Mouse (Mus musculus) heart, embryonic 16.5 days (tissue): ENCODE data around the gene Cxcl14. TPM values are rescaled to one million over a fixed set of nuclear protein-coding genes. Genes with fewer than 3 reads are reported as not detected.

Experiments
- ATAC-seq: fragments of 200-750 bp; cut with Nextera tagmentation; replicated peaks from 2 replicates; pipeline ENCODE4 v1.8.0; 2017; ENCODE audit warnings: moderate number of reproducible peaks; ENCODE audit not compliant: insufficient read depth, low FRiP score; ENCODE audit errors: extremely low read depth
- H3K27ac ChIP-seq: fragments of 300-500 bp; sonication (generic); 2 replicates; pipeline ENCODE4 v1.5.1; 2014; ENCODE audit warnings: mild to moderate bottlenecking, low read length, control low read depth, moderate library complexity
- H3K27me3 ChIP-seq: fragments of 300-500 bp; sonication (generic); 2 replicates; pipeline ENCODE4 v1.6.1; 2014; ENCODE audit warnings: low read length, mixed read lengths; ENCODE audit not compliant: control insufficient read depth, insufficient read depth
- H3K36me3 ChIP-seq: fragments of 300-500 bp; sonication (generic); 2 replicates; pipeline ENCODE4 v1.6.1; 2014; ENCODE audit not compliant: control insufficient read depth, insufficient read depth
- H3K4me1 ChIP-seq: fragments of 300-500 bp; sonication (generic); 2 replicates; pipeline ENCODE4 v1.6.1; 2014; ENCODE audit warnings: low read length, mixed read lengths; ENCODE audit not compliant: control insufficient read depth, insufficient read depth
- H3K4me2 ChIP-seq: fragments of 300-500 bp; sonication (generic); 2 replicates; pipeline ENCODE4 v1.6.1; 2014; ENCODE audit warnings: low read depth, mild to moderate bottlenecking, control low read depth, low read length
- H3K4me3 ChIP-seq: fragments of 300-500 bp; sonication (generic); 2 replicates; pipeline ENCODE4 v1.5.1; 2014; ENCODE audit warnings: mild to moderate bottlenecking, control low read depth, low read length
- H3K9ac ChIP-seq: fragments of 300-500 bp; sonication (generic); 2 replicates; pipeline ENCODE4 v1.6.1; 2014; ENCODE audit warnings: low read length, control low read depth
- H3K9me3 ChIP-seq: fragments of 300-500 bp; sonication (generic); replicated peaks from 2 replicates; pipeline ENCODE4 v1.6.1; 2016; ENCODE audit warnings: low read length; ENCODE audit not compliant: control insufficient read depth
- WGBS: fragments of 180-500 bp; shearing (Covaris S2); extraction: QIAGEN DNeasy Blood & Tissue Kit; methylation state at CpG from one replicate; pipeline ENCODE4 v1.1.7; 2014; 5-methylcytosine and 5-hydroxymethylcytosine counted together
- polyA plus RNA-seq: library from polyadenylated mRNA; unstranded; fragments of >200 nt; fragmentation: Nextera tagmentation; extraction: Ambion mirVana; gene quantifications from 2 replicates; pipeline ENCODE4 v1.2.1, GENCODE M21; 2015

Cxcl14 gene
- polyA plus RNA-seq, 1 experiment from 2014 or later = 0.54 TPM

GRCm38 (mm10) chr13:56259021-56259925 is 37.1 kb downstream of the Cxcl14 start:
- Histone ChIP-seq H3K4me3 (peak overlapping the region; percentile 22), H3K9ac (no peak overlapping the region), H3K27me3 (peaks cover 87% of the 10 kb centered on the region), H3K36me3 (no peaks in the 10 kb centered on the region), H3K4me1 (peaks cover 2% of the 10 kb centered on the region; the same call in 1 of the 2 replicates), H3K4me2 (peak overlapping the region; percentile 45; the same call in 1 of the 2 replicates), H3K27ac (no peak overlapping the region), H3K9me3 (no peaks in the 10 kb centered on the region)
- WGBS = 2% methylated on average over 52 of the region's 55 CpGs
- no peak for ATAC-seq

GRCm38 (mm10) chr13:56258196-56259020 is 37.9 kb downstream of the Cxcl14 start:
- peak overlapping the region; percentile 45; the same call in 1 of the 2 replicates for H3K4me2 ChIP-seq
- peaks cover 2% of the 10 kb centered on the region; the same call in 1 of the 2 replicates for H3K4me1 ChIP-seq
- 2% methylated on average over 52 of the region's 52 CpGs for WGBS
- H3K4me3 ChIP-seq = peak overlapping the region; percentile 22
- H3K9ac ChIP-seq = no peak overlapping the region
- H3K27ac ChIP-seq = no peak overlapping the region
- H3K9me3 ChIP-seq = no peaks in the 10 kb centered on the region
- peaks cover 94% of the 10 kb centered on the region for H3K27me3 ChIP-seq
- H3K36me3 ChIP-seq = no peaks in the 10 kb centered on the region
- ATAC-seq = no peak

GRCm38 (mm10) chr13:56257469-56258153 is 38.7 kb downstream of the Cxcl14 start:
- Histone ChIP-seq H3K9ac (no peak overlapping the region), H3K4me1 (peaks cover 2% of the 10 kb centered on the region; the same call in 1 of the 2 replicates), H3K4me2 (no peak overlapping the region), H3K27me3 (peaks cover 98% of the 10 kb centered on the region), H3K36me3 (no peaks in the 10 kb centered on the region), H3K9me3 (no peaks in the 10 kb centered on the region), H3K4me3 (no peak overlapping the region), H3K27ac (no peak overlapping the region)
- ATAC-seq = no peak
- 9% methylated on average over 12 of the region's 12 CpGs for WGBS

GRCm38 (mm10) chr13:56256716-56257299 is 39.5 kb downstream of the Cxcl14 start:
- Histone ChIP-seq H3K4me1 (peaks cover 2% of the 10 kb centered on the region; the same call in 1 of the 2 replicates), H3K4me2 (no peak overlapping the region), H3K36me3 (no peaks in the 10 kb centered on the region), H3K27ac (no peak overlapping the region), H3K9me3 (no peaks in the 10 kb centered on the region), H3K27me3 (peaks cover 98% of the 10 kb centered on the region), H3K9ac (no peak overlapping the region), H3K4me3 (no peak overlapping the region)
- no peak for ATAC-seq
- WGBS = 12% methylated on average over 14 of the region's 14 CpGs

GRCm38 (mm10) chr13:56253379-56253778 is 43.0 kb downstream of the Cxcl14 start:
- H3K27ac ChIP-seq = no peak overlapping the region
- H3K36me3 ChIP-seq = no peaks in the 10 kb centered on the region
- H3K4me1 ChIP-seq = peaks cover under 1% of the 10 kb centered on the region; the same call in 1 of the 2 replicates
- no peak overlapping the region for H3K4me2 ChIP-seq
- H3K4me3 ChIP-seq = no peak overlapping the region
- no peaks in the 10 kb centered on the region for H3K9me3 ChIP-seq
- H3K27me3 ChIP-seq = peaks cover 97% of the 10 kb centered on the region
- H3K9ac ChIP-seq = no peak overlapping the region
- ATAC-seq = no peak
- 14% methylated on average over 3 of the region's 3 CpGs for WGBS

GRCm38 (mm10) chr13:56252783-56253182 is 43.6 kb downstream of the Cxcl14 start:
- Histone ChIP-seq H3K27me3 (peaks cover 99% of the 10 kb centered on the region), H3K4me2 (no peak overlapping the region), H3K9me3 (no peaks in the 10 kb centered on the region), H3K4me1 (no peaks in the 10 kb centered on the region), H3K27ac (no peak overlapping the region), H3K4me3 (no peak overlapping the region), H3K9ac (no peak overlapping the region), H3K36me3 (no peaks in the 10 kb centered on the region)
- ATAC-seq = no peak
- WGBS = 11% methylated on average over 8 of the region's 8 CpGs

GRCm38 (mm10) chr13:56251924-56252619 is 44.3 kb downstream of the Cxcl14 start, which contains the start of gene Neurog1:
Neurog1 (minus strand) TSS chr13:56252163.
- H3K36me3 ChIP-seq = no peaks in the 10 kb centered on the region
- peak within 1 kb of the TSS; percentile 59 for H3K4me2 ChIP-seq
- H3K9ac ChIP-seq = no peak within 1 kb of the TSS
- under 1% methylated on average over 63 of the region's 65 CpGs for WGBS
- ATAC-seq = no peak
- H3K4me3 ChIP-seq = peak within 1 kb of the TSS; percentile 38
- no peaks in the 10 kb centered on the region for H3K4me1 ChIP-seq
- no peaks in the 10 kb centered on the region; the same call in 1 of the 2 replicates for H3K9me3 ChIP-seq
- peaks cover 99% of the 10 kb centered on the region for H3K27me3 ChIP-seq
- H3K27ac ChIP-seq = no peak within 1 kb of the TSS
